Mouse (Mus musculus) lung, embryonic 16.5 days (tissue): Measurements from ENCODE around the gene Elovl2. TPM values are rescaled to one million over a fixed set of nuclear protein-coding genes. Genes with fewer than 3 reads are reported as not detected.
"Not testable (repeated sequence)": the region's sequence is repeated elsewhere in the genome, so short reads cannot be mapped to it uniquely, and the experiment has no call there.

Experiments
- ATAC-seq: fragments of 200-750 bp; cut with Nextera tagmentation; 2 replicates; pipeline ENCODE4 v1.8.0; 2017; ENCODE audit warnings: low read depth, mild to moderate bottlenecking, moderate library complexity
- H3K27ac ChIP-seq: fragments of 300-500 bp; sonication (generic); 2 replicates; pipeline ENCODE4 v1.5.1; 2014; ENCODE audit warnings: mild to moderate bottlenecking, control low read depth, low read length
- H3K27me3 ChIP-seq: fragments of 300-500 bp; sonication (generic); 2 replicates; pipeline ENCODE4 v1.6.1; 2014; ENCODE audit warnings: low read depth, low read length, mixed read lengths; ENCODE audit not compliant: control insufficient read depth, insufficient read depth
- H3K36me3 ChIP-seq: fragments of 300-500 bp; sonication (generic); 2 replicates; pipeline ENCODE4 v1.6.1; 2014; ENCODE audit warnings: low read length; ENCODE audit not compliant: control insufficient read depth, insufficient read depth
- H3K4me1 ChIP-seq: fragments of 300-500 bp; sonication (generic); replicated peaks from 2 replicates; pipeline ENCODE4 v1.6.1; 2014; ENCODE audit warnings: low read length, mixed read lengths; ENCODE audit not compliant: control insufficient read depth, insufficient read depth
- H3K4me2 ChIP-seq: fragments of 300-500 bp; sonication (generic); 2 replicates; pipeline ENCODE4 v1.6.1; 2014; ENCODE audit warnings: low read depth, low read length, control low read depth
- H3K4me3 ChIP-seq: fragments of 300-500 bp; sonication (generic); 2 replicates; pipeline ENCODE4 v1.5.1; 2014; ENCODE audit warnings: mild to moderate bottlenecking, low read length, control low read depth
- H3K9ac ChIP-seq: fragments of 300-500 bp; sonication (generic); 2 replicates; pipeline ENCODE4 v1.6.1; 2014; ENCODE audit warnings: low read length, control low read depth
- H3K9me3 ChIP-seq: fragments of 300-500 bp; sonication (generic); 2 replicates; pipeline ENCODE4 v1.6.1; 2016; ENCODE audit warnings: low read length; ENCODE audit not compliant: control insufficient read depth
- WGBS: fragments of 180-500 bp; shearing (Covaris S2); extraction: QIAGEN DNeasy Blood & Tissue Kit; methylation state at CpG from one replicate; pipeline ENCODE4 v1.1.7; 2014; 5-methylcytosine and 5-hydroxymethylcytosine counted together
- polyA plus RNA-seq: library from polyadenylated mRNA; unstranded; fragments of >200 nt; fragmentation: Nextera tagmentation; extraction: Ambion mirVana; gene quantifications from 2 replicates; pipeline ENCODE4 v1.2.1, GENCODE M21; 2015

Gene Elovl2
- polyA plus RNA-seq, 1 experiment from 2014 or later = 3.5 TPM

DNA sequence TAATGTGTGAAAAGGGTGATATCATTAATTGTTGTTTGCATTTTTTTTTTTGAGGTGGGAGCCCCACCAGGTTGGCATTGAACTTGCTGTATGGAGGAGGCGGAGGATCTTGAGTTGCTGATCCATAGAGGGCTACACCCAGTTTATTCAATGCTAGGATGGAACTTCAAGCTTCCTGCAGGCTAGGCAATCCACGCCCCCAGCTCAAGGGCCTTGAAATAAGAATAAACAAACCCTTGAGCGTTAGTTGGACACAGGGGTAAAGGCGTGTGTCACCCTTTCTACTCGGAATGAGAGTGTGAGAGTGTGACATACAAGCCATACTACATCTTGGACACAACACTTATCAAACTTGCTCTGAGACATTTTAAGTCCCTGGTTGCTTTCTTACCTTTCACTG is 31.5 kb upstream of the Elovl2 start:
- no peaks in the 10 kb centered on the region for H3K27me3 ChIP-seq
- peak overlapping the region; percentile 32 for H3K4me2 ChIP-seq
- ATAC-seq = no peak
- H3K36me3 ChIP-seq = no peaks in the 10 kb centered on the region
- no peaks in the 10 kb centered on the region for H3K9me3 ChIP-seq
- H3K9ac ChIP-seq = no peak overlapping the region; the same call in 1 of the 2 replicates
- peak overlapping the region; percentile 7 for H3K4me3 ChIP-seq
- H3K4me1 ChIP-seq = peaks cover 21% of the 10 kb centered on the region
- 21% methylated on average over 5 of the region's 5 CpGs for WGBS
- peak overlapping the region; percentile 77 for H3K27ac ChIP-seq

DNA sequence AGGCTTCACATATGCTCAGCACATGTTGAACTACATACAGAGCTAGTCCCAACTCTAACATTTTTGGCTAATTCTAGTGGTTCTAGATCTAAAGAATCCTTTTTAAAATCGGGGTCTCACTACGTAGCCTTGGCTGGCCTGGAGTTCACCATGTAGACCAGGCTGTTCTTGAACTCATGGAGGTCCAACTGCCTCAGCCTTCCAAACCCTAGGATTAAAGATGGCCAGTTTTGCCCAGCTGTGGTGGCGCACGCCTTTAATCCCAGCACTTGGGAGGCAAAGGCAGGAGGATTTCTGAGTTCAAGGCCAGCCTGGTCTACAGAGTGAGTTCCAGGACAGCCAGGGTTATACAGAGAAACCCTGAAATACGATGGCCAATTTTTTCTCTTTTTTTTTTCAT is 31.0 kb upstream of the Elovl2 start:
- not testable (repeated sequence) for H3K9ac ChIP-seq, ATAC-seq, H3K9me3 ChIP-seq, H3K36me3 ChIP-seq, H3K27me3 ChIP-seq, H3K4me3 ChIP-seq
- Histone ChIP-seq H3K4me2 (peak overlapping the region; percentile 31; the same call in 1 of the 2 replicates), H3K4me1 (peaks cover 21% of the 10 kb centered on the region), H3K27ac (peak overlapping the region; percentile 39; the same call in 1 of the 2 replicates)
- WGBS = 88% methylated on average over 5 of the region's 5 CpGs

DNA sequence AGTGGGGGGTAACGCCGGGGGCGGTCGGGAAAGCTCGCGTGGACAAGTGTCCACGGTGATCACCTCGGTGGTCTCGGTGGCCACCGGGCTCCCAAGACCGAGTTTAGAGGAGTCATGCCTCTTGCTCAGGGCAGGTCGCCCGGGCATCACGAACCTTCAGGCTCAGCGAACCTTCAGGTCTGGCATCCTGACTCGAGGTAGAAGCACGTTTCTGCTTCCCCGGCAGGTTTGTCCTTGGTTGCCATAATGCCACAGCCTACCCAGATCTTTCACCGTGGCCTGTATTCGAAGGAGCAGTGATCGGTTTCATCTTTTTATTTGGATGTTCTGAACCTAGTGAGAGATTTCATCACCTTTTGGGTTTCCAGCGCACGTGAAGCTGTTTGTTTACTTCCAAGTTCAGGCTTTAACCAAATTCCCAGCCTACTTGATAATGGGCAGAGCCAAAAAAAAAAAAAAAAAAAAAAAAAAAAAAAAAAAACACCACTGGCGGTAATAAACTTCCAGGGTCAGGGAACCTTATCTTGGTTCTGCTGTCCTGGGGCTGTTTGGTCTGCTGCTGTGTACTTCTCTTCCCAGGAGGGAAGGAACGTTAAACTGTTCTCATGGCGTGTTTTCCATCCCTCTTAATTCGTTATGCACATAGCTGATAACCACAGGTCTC is 30.2 kb upstream of the Elovl2 start:
- Histone ChIP-seq H3K9ac (peak overlapping the region; percentile 82), H3K4me1 (peaks cover 21% of the 10 kb centered on the region), H3K36me3 (no peaks in the 10 kb centered on the region), H3K4me3 (peak overlapping the region; percentile 73), H3K27ac (peak overlapping the region; percentile 84; the same call in 1 of the 2 replicates), H3K9me3 (no peaks in the 10 kb centered on the region), H3K27me3 (no peaks in the 10 kb centered on the region), H3K4me2 (peak overlapping the region; percentile 93)
- no peak for ATAC-seq
- WGBS = under 1% methylated on average over 26 of the region's 27 CpGs

DNA sequence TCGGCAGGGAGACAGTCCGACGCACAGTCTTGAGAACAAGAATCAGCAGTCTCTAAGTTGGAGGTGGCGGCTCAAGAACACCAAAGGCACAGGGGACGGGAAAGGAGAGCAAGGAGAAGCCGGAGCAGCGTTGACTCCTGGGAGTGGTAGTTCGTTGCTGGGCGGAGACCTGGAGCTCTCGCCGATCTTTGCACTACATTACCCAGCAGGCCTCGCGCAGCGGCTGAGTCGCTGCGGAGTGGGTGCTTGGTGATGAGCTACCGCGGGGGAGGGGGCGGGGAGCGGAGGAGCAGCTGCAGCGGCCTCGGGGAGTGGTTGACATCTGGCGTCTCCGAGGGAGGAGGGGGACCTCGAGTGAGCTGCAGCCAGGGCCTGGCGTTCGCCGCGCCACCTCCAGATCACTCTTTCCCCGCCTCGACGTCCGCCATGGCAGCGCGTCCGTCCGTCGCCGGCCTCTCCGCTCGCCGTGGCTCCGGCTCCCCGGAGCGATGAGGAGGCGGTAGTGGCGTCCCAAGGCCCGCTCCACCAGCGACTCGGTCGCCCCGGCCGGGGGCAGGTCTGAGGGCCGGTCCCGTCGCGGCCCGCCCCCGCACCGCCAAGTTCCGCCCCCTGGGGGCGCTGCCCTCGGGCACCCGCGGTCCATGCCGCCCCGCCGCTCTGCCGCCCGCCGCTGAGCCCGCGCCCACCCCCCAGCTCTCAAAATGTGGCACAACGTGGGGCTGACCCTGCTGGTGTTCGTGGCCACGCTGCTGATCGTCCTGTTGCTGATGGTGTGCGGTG is 29.5 kb upstream of the Elovl2 start, which contains the start of gene Smim13:
TSS of gene Smim13 (plus strand) at position 307 of the 780 bp plus-strand sequence.
- peaks cover 21% of the 10 kb centered on the region for H3K4me1 ChIP-seq

DNA sequence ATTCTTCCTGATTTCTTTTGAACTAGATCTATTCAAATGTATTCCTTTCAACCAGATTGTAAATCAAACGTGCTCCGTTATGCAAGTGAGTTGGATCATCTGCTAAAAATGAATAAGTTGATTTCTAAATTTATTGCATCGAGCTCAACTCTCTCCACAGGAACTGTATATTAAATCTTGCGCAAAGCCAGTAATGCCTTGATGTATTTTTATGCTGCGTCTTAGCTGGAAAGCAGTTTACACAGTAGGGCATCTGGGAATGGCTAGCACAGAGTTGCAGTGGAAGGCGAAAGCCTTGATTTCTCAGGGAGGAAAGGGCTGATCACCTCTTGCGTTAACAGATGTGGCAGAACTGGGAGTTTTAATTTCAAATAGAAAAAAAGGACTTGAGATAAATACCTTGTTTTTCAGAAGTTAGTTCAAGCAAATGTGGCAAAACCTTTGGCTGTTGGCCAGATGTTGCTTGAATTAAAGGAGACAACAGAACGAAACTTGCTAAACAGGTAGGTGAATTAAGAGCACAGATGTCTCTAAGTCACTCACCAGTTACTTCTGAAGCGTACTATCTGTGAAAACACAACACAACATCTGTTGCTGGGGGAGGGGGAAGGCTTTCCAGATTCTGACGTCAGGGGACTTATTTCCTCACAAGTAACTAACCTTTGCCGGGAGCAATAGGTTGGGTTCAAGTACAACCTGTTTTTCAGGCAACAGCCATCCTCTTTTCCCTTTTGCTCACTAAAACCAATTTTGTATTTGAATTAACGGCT is 28.7 kb upstream of the Elovl2 start:
- H3K9me3 ChIP-seq = no peaks in the 10 kb centered on the region
- 37% methylated on average over 12 of the region's 12 CpGs for WGBS
- peak overlapping the region; percentile 73 for H3K4me3 ChIP-seq
- H3K27ac ChIP-seq = 0 out of 2 replicates have a peak overlapping the region, but pooled peaks have one; percentile 15
- peak overlapping the region; percentile 72 for H3K4me2 ChIP-seq
- H3K36me3 ChIP-seq = no peaks in the 10 kb centered on the region
- H3K27me3 ChIP-seq = no peaks in the 10 kb centered on the region
- ATAC-seq = no peak
- H3K4me1 ChIP-seq = peaks cover 21% of the 10 kb centered on the region
- peak overlapping the region; percentile 64 for H3K9ac ChIP-seq

More for the DNA sequence above, 29.5 kb upstream of the Elovl2 start, which contains the start of gene Smim13:
- Histone ChIP-seq H3K27me3 (no peaks in the 10 kb centered on the region), H3K36me3 (no peaks in the 10 kb centered on the region), H3K4me2 (peak within 1 kb of the TSS; percentile 93), H3K9me3 (no peaks in the 10 kb centered on the region), H3K9ac (peak within 1 kb of the TSS; percentile 82), H3K27ac (peak within 1 kb of the TSS; percentile 84), H3K4me3 (peak within 1 kb of the TSS; percentile 73)
- peak; percentile 98 for ATAC-seq
- 0% methylated on average over 49 of the region's 78 CpGs for WGBS

- Histone ChIP-seq H3K4me1 (peaks cover 5% of the 10 kb centered on the region; the same call in 1 of the 2 replicates), H3K36me3 (no peaks in the 10 kb centered on the region), H3K4me2 (no peak overlapping the region), H3K9ac (no peak overlapping the region), H3K27ac (no peak overlapping the region), H3K4me3 (no peak overlapping the region), H3K27me3 (no peaks in the 10 kb centered on the region), H3K9me3 (no peaks in the 10 kb centered on the region)
- ATAC-seq = no peak
- 43% methylated on average over 6 of the region's 6 CpGs for WGBS
These were observed 24.2 kb upstream of the Elovl2 start for GRCm38 (mm10) chr13:41244306-41244830.

DNA sequence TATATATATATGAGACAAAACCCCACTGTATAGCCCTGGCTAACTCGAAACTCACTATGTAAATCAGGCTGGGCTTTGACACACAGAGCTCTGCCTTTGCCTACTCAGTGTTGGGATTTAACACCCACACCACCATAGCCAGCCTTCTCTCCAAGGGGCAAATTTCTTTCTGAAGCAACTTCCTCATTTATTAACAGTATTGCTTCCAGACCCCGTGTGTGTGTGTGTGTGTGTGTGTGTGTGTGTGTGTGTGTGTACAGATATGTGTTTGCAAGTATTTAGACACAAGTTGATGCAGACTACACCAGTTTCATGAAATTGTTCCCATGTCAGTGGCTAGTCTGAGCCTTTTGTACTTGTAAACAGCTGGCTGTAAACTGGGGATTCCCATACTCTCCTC is 21.4 kb upstream of the Elovl2 start:
- H3K4me1 ChIP-seq = no peaks in the 10 kb centered on the region
- H3K9me3 ChIP-seq = no peaks in the 10 kb centered on the region
- no peaks in the 10 kb centered on the region for H3K36me3 ChIP-seq
- no peak overlapping the region for H3K27ac ChIP-seq
- no peak overlapping the region for H3K4me2 ChIP-seq
- H3K27me3 ChIP-seq = no peaks in the 10 kb centered on the region
- no peak overlapping the region for H3K9ac ChIP-seq
- 72% methylated on average over 2 of the region's 2 CpGs for WGBS
- no peak overlapping the region for H3K4me3 ChIP-seq
- ATAC-seq = no peak

- no peak overlapping the region for H3K4me3 ChIP-seq
- no peak overlapping the region for H3K4me2 ChIP-seq
- ATAC-seq = no peak
- no peaks in the 10 kb centered on the region for H3K4me1 ChIP-seq
- no peaks in the 10 kb centered on the region for H3K36me3 ChIP-seq
- no peak overlapping the region for H3K27ac ChIP-seq
- H3K27me3 ChIP-seq = no peaks in the 10 kb centered on the region
- H3K9me3 ChIP-seq = no peaks in the 10 kb centered on the region
- WGBS = 1% methylated on average over 5 of the region's 5 CpGs
- no peak overlapping the region for H3K9ac ChIP-seq
These were observed 18.6 kb upstream of the Elovl2 start for GRCm38 (mm10) chr13:41238805-41239130.
